Mouse (Mus musculus) spleen, adult 18-20 months (tissue): Measurements from ENCODE around the gene 2300009A05Rik.

Source experiments
- DNase-seq, 2 experiments: peaks; one replicate each; pipeline ENCODE4 v3.0.0; 2022; ENCODE audit warnings: mixed read lengths in 2 of 2

Gene 2300009A05Rik

DNA sequence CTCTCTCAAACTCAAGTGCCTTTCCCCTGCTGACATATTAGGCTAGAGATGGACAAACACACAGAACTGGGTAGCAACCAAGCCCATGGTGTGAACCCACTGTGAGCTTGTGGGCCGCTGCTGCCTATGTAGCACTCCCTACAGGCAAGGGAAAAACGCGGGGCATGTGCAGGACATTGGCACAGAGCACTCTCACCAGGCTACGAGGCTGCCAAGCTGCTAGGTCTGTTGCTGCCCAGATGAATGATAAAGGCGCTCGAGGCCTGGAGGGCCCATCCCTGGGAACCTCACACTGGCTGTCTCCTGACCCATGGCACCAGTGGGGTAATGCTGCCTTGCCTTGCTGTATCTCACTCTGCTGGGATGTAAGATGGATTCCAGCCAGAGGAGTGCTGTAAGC lies 53.0 kb downstream of the 2300009A05Rik start:
- DNase-seq, result no peak
